Mouse (Mus musculus) activated CD4-positive, CD25-positive, alpha-beta regulatory T cell (primary cell): ENCODE data around the gene Rtn3. TPM values are rescaled to one million over a fixed set of nuclear protein-coding genes. Genes with fewer than 3 reads are reported as not detected.

Experiments
- polyA plus RNA-seq, 2 experiments: library from polyadenylated mRNA; unstranded; fragments of 100-300 nt; shearing (Covaris generic); gene quantifications; one replicate each; pipeline ENCODE4 v1.2.1; 2017

The Rtn3 gene
- polyA plus RNA-seq: 100 to 1,000 TPM; 108 to 122 TPM

GRCm38 (mm10) chr19:7482599-7483511 is at the start of gene Rtn3:
Gene Rtn3, minus strand, starts transcription at chr19:7483281.

DNA sequence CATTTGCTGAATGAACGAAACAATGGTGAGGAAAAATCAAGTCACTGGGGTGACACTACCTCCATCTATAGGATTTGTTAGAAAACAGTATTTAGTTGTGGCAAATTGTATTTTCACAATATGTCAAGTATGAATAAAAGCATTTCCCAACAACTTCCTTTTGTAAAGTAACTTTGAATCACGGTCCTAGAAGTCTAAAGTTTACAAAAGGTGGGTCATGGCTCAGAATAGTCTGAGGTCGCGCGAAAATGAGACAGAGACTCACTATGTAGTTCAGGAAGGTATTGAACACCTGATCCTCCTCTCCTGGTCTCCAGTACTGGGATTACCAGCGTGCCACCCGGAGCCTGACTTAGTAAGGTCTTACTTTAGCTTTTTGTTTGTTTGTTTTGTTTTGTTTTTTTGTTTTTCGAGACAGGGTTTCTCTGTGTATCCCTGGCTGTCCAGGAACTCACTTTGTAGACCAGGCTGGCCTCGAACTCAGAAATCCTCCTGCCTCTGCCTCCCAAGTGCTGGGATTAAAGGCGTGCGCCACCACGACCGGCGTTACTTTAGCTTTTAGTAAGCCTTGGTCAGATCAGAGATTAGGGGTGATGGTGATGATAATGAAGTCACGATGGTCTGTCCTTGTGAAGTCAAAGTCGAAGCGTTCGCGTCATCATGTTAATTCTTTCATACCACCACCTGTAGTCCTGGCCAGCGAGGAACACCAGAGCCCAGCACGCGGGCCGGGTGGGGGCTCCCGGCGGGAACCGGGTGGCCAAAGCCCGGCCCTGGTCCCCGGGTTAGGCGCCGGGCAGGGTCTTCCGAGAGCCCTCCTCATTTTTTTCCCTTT is 10.5 kb upstream of the Rtn3 start, which contains the start of gene Atl3:
TSS of gene Atl3 (plus strand) at position 689 of the 835 bp plus-strand sequence.

DNA sequence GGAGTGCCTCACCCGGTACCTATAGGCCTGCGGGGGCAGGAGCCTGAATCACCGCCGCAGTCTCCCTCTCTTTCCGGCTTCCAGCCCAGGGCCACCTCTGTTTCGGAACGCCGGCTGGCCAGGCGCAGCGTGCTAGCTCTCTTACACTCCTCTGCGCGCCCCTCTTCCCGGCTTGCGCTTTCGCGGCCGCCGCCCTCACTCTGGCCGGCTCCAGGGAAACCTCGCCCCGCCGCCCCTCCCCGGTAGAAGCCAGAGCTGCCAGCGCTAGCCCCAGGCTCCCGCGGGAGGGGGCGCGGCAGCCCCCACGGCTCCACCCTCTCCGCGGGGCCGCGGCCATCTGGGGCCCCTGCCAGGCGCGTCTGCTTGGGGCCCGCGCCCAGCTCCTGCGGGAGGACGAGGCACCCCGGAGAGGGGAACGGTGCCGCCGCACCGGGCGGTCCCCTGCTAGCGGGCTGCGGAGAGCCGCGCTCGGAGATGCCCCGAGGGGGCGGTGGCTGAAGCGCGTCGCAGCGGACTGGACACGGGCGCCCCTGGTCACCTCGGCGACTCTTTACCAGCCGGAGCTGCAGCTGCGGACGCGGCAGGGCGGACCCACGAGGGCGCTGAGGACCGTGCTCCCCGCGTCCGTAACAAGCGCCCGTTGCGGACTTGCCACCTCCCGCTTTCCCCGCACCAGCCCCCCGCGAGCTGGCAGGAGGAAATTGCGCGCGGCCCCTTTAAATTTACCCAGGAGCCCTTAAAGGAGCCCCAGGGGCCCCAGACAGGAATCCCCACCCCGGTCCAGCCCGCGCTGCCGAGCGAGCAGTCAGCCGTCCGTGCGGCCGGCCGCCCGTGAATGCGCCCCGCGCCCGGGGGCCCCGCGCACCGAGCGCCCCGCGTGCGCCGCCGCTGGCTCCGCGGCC is 66.0 kb downstream of the Rtn3 start, which contains the start of gene 2700081O15Rik:
TSS of gene 2700081O15Rik (plus strand) at position 792 of the 902 bp plus-strand sequence.

DNA sequence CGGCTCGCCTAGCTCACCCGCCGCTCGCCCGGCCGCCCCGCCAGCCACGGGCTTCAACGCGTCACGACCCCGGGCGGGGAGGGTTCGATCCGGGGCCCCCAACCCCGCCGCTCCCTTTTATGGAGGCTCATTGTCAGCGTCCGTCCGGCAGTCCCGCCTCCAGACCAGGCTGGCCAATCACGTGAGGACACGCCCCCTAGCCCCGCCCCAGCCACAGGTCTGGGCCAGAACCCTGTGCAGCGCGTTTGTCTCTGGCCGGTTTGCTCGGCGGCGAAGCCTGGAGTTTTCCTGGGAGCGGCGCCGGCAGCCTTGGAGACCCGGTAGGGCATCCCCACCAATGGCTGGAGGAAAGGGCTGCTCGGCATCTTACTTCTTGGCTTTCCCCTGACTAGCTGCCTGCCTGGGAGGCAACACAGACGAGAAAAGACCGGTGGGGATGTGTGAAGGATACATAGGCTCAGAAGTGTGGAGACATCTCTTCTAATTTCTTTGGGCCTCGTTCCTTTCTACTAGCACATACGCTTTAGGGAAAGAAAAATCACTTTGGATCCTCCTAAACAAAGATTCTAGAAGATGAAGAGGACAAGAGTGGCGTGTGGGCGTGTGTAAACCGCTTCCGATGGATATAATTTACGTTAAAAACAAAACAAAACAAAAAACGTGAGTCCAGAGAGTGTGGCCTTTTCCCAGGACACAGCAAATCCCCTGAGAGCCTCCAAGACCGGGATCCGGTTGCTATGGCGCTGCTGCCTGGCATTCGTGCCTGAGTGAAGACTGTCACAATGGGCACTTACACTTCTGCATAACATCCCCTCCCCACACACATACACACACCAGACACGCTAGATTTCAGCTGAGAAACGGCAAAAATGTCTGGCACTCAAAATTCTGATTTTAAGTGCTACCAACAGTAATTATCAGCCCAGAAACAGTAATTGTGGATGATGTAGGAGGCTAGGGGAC is 99.9 kb downstream of the Rtn3 start, which contains the start of gene Spindoc:
TSS of gene Spindoc (minus strand) at position 92 of the 963 bp plus-strand sequence.

Other genes with a start within 250 kb of the Rtn3 start
- gene Naa40, start 242.1 kb downstream of the Rtn3 start, polyA plus RNA-seq: 10 to 100 TPM; 44.3 to 56.1 TPM
- gene Rcor2, start 216.0 kb downstream of the Rtn3 start, polyA plus RNA-seq: under 1 TPM; 0.39 to 0.61 TPM
- gene Mark2, start 141.4 kb downstream of the Rtn3 start, polyA plus RNA-seq: 100 to 1,000 TPM; 157 to 178 TPM
- gene Spindoc, start 100.3 kb downstream of the Rtn3 start, polyA plus RNA-seq: 10 to 100 TPM; 22.4 to 29.0 TPM
- 1 to 10 TPM in 1 of 2 experiments, under 1 TPM in 1; 0.14 to 1.8 TPM for gene 2700081O15Rik, start 65.7 kb downstream of the Rtn3 start, polyA plus RNA-seq
- 10 to 100 TPM; 13.8 to 15.8 TPM for gene Atl3, start 10.8 kb upstream of the Rtn3 start, polyA plus RNA-seq
- 100 to 1,000 TPM; 103 to 156 TPM for gene Pla2g16, start 74.2 kb upstream of the Rtn3 start, polyA plus RNA-seq
- gene Lgals12, start 123.9 kb upstream of the Rtn3 start, polyA plus RNA-seq: under 1 TPM in 1 of 2 experiments, not detected in 1; 0.18 TPM
- gene Hrasls5, start 129.3 kb upstream of the Rtn3 start, polyA plus RNA-seq: under 1 TPM in 1 of 2 experiments, not detected in 1; 0.16 TPM
- not detected for gene Slc22a19, start 228.0 kb upstream of the Rtn3 start, polyA plus RNA-seq